In genomic region chr17:71231998-71232397, GRCm38 (mm10) we compare ENCODE assay signal across 14 mouse cellular contexts.
"Had no signal": no experiment of that assay in that cellular context is flagged by ENCODE, and none has a peak within 500 bp of the region (broad histone marks: within the 10 kb centered on the region; RNA-seq: fewer than 3 reads in every experiment).

No protein-coding gene starts in this region.

- H3K4me3 ChIP-seq: limb, embryonic 12.5 days; midbrain, embryonic 10.5 days; myocyte; neural tube, embryonic 15.5 days had no signal

- H3K4me1 ChIP-seq: limb, embryonic 12.5 days; midbrain, embryonic 10.5 days; neural tube, embryonic 15.5 days had no signal

- DNase-seq: kidney, adult 18-20 months; kidney, postnatal 14 days; lung, embryonic 14.5 days; lung, postnatal 10 days; lung, postnatal 4 days; midbrain, embryonic 14.5 days; retina, postnatal 1 day; right cerebral cortex, postnatal 4 days; thymus, postnatal 4 days had no signal

- H3K9me3 ChIP-seq: limb, embryonic 12.5 days; midbrain, embryonic 10.5 days; neural tube, embryonic 15.5 days had no signal

- H3K4me2 ChIP-seq: limb, embryonic 12.5 days; lung, embryonic 14.5 days; neural tube, embryonic 15.5 days had no signal

- ATAC-seq: inflammation-experienced regulatory T-cells, adult 6 months had no signal

- H3K27ac ChIP-seq: limb, embryonic 12.5 days; midbrain, embryonic 10.5 days; neural tube, embryonic 15.5 days had no signal

- H3K9ac ChIP-seq: limb, embryonic 12.5 days; lung, embryonic 14.5 days; neural tube, embryonic 15.5 days had no signal

- H3K27me3 ChIP-seq: limb, embryonic 12.5 days; neural tube, embryonic 15.5 days had no signal
